Mouse (Mus musculus): Measurements from ENCODE around the gene Asns.

GRCm38 (mm10) chr6:7689180-7689579, 3.9 kb downstream of the Asns start:
- TF ChIP-seq CTCF (conservative IDR thresholded peaks at IDR 0.05; ENCODE audit: low read length): no peak
- TF ChIP-seq POU5F1 (IDR thresholded peaks at IDR 0.05; ENCODE audit: borderline replicate concordance, low read length): no peak

Measured in E14TG2a.4 (cell line).